Mouse (Mus musculus): ENCODE results near the gene Rbm28. TPM values are rescaled to one million over a fixed set of nuclear protein-coding genes. Genes with fewer than 3 reads are reported as not detected.

Rbm28 gene
- 43.1 and 43.4 TPM in 2 replicates for polyA plus RNA-seq (2015; fragmentation: Nextera tagmentation; extraction: Ambion mirVana)

- H3K4me3 ChIP-seq (ENCODE audit: low read depth, low read length) = peak within 1 kb of the TSS; percentile 78
- H3K4me2 ChIP-seq (ENCODE audit: low read length) = peak within 1 kb of the TSS; percentile 99
- H3K36me3 ChIP-seq (ENCODE audit: control insufficient read depth, insufficient read depth, low read length) = no peaks in the 10 kb centered on the region
- H3K4me1 ChIP-seq (ENCODE audit: control insufficient read depth, insufficient read depth, low read length) = peaks cover 17% of the 10 kb centered on the region
- peak within 1 kb of the TSS; percentile 63 for H3K27ac ChIP-seq (ENCODE audit: low read length)
- 8% methylated on average over 42 of the region's 42 CpGs for WGBS
- peak within 1 kb of the TSS; percentile 63 for H3K9ac ChIP-seq (ENCODE audit: low read depth, low read length)
- H3K27me3 ChIP-seq (ENCODE audit: control insufficient read depth, insufficient read depth, low read depth, low read length) = peaks cover 13% of the 10 kb centered on the region
- no peaks in the 10 kb centered on the region for H3K9me3 ChIP-seq (replicated peaks; ENCODE audit: control insufficient read depth, low read length, poor library complexity, severe bottlenecking)
- ATAC-seq = peak; percentile 85
These were observed at the start of gene Rbm28 for GRCm38 (mm10) chr6:29164314-29165244. Gene Rbm28, minus strand, starts transcription at chr6:29165006.

- no peak for ATAC-seq
- Histone ChIP-seq H3K9ac (ENCODE audit: low read depth, low read length) (no peak overlapping the region), H3K27me3 (ENCODE audit: control insufficient read depth, insufficient read depth, low read depth, low read length) (no peaks in the 10 kb centered on the region), H3K4me2 (ENCODE audit: low read length) (no peak overlapping the region), H3K27ac (ENCODE audit: low read length) (no peak overlapping the region), H3K4me1 (ENCODE audit: control insufficient read depth, insufficient read depth, low read length) (peaks cover 35% of the 10 kb centered on the region), H3K36me3 (ENCODE audit: control insufficient read depth, insufficient read depth, low read length) (no peaks in the 10 kb centered on the region), H3K4me3 (ENCODE audit: low read depth, low read length) (no peak overlapping the region), H3K9me3 (replicated peaks; ENCODE audit: control insufficient read depth, low read length, poor library complexity, severe bottlenecking) (no peaks in the 10 kb centered on the region)
- WGBS = 5% methylated on average over 1 of the region's 1 CpGs
These were observed 49.4 kb upstream of the Rbm28 start for GRCm38 (mm10) chr6:29214245-29214644.

- H3K4me3 ChIP-seq (ENCODE audit: low read depth, low read length) = no peak overlapping the region
- H3K4me1 ChIP-seq (ENCODE audit: control insufficient read depth, insufficient read depth, low read length) = peaks cover 42% of the 10 kb centered on the region
- no peaks in the 10 kb centered on the region for H3K27me3 ChIP-seq (ENCODE audit: control insufficient read depth, insufficient read depth, low read depth, low read length)
- no peaks in the 10 kb centered on the region for H3K9me3 ChIP-seq (replicated peaks; ENCODE audit: control insufficient read depth, low read length, poor library complexity, severe bottlenecking)
- no peak overlapping the region for H3K27ac ChIP-seq (ENCODE audit: low read length)
- H3K36me3 ChIP-seq (ENCODE audit: control insufficient read depth, insufficient read depth, low read length) = no peaks in the 10 kb centered on the region
- no peak overlapping the region for H3K4me2 ChIP-seq (ENCODE audit: low read length)
- no peak for ATAC-seq
- no peak overlapping the region for H3K9ac ChIP-seq (ENCODE audit: low read depth, low read length)
- WGBS = 55% methylated on average over 5 of the region's 5 CpGs
These were observed 48.6 kb upstream of the Rbm28 start for GRCm38 (mm10) chr6:29213436-29213835.

- Histone ChIP-seq H3K4me3 (ENCODE audit: low read depth, low read length) (peak overlapping the region; percentile 75), H3K9ac (ENCODE audit: low read depth, low read length) (peak overlapping the region; percentile 83), H3K27ac (ENCODE audit: low read length) (peak overlapping the region; percentile 91), H3K4me1 (ENCODE audit: control insufficient read depth, insufficient read depth, low read length) (peaks cover 42% of the 10 kb centered on the region), H3K9me3 (replicated peaks; ENCODE audit: control insufficient read depth, low read length, poor library complexity, severe bottlenecking) (no peaks in the 10 kb centered on the region), H3K36me3 (ENCODE audit: control insufficient read depth, insufficient read depth, low read length) (peaks cover 3% of the 10 kb centered on the region; the same call in 1 of the 2 replicates), H3K27me3 (ENCODE audit: control insufficient read depth, insufficient read depth, low read depth, low read length) (no peaks in the 10 kb centered on the region), H3K4me2 (ENCODE audit: low read length) (peak overlapping the region; percentile 89)
- 0% methylated on average over 65 of the region's 66 CpGs for WGBS
- peak; percentile 88 for ATAC-seq
These were observed 47.1 kb upstream of the Rbm28 start for GRCm38 (mm10) chr6:29211806-29212492.

GRCm38 (mm10) chr6:29211146-29211545 lies 46.3 kb upstream of the Rbm28 start:
- H3K27me3 ChIP-seq (ENCODE audit: control insufficient read depth, insufficient read depth, low read depth, low read length) = no peaks in the 10 kb centered on the region
- peak overlapping the region; percentile 91 for H3K27ac ChIP-seq (ENCODE audit: low read length)
- WGBS = 31% methylated on average over 7 of the region's 7 CpGs
- peaks cover 42% of the 10 kb centered on the region for H3K4me1 ChIP-seq (ENCODE audit: control insufficient read depth, insufficient read depth, low read length)
- peak overlapping the region; percentile 75 for H3K4me3 ChIP-seq (ENCODE audit: low read depth, low read length)
- H3K36me3 ChIP-seq (ENCODE audit: control insufficient read depth, insufficient read depth, low read length) = peaks cover 7% of the 10 kb centered on the region; the same call in 1 of the 2 replicates
- H3K9ac ChIP-seq (ENCODE audit: low read depth, low read length) = peak overlapping the region; percentile 83
- peak overlapping the region; percentile 89 for H3K4me2 ChIP-seq (ENCODE audit: low read length)
- H3K9me3 ChIP-seq (replicated peaks; ENCODE audit: control insufficient read depth, low read length, poor library complexity, severe bottlenecking) = no peaks in the 10 kb centered on the region
- peak; percentile 6; the same call in 1 of the 2 replicates for ATAC-seq

- 86% methylated on average over 9 of the region's 9 CpGs for WGBS
- H3K4me1 ChIP-seq (ENCODE audit: control insufficient read depth, insufficient read depth, low read length) = peaks cover 38% of the 10 kb centered on the region
- no peak for ATAC-seq
These were observed 45.6 kb upstream of the Rbm28 start for GRCm38 (mm10) chr6:29210231-29210936.

GRCm38 (mm10) chr6:29208178-29208577 lies 43.4 kb upstream of the Rbm28 start:
- no peaks in the 10 kb centered on the region for H3K27me3 ChIP-seq (ENCODE audit: control insufficient read depth, insufficient read depth, low read depth, low read length)
- WGBS = 94% methylated on average over 5 of the region's 5 CpGs
- H3K36me3 ChIP-seq (ENCODE audit: control insufficient read depth, insufficient read depth, low read length) = peaks cover 20% of the 10 kb centered on the region
- H3K4me1 ChIP-seq (ENCODE audit: control insufficient read depth, insufficient read depth, low read length) = peaks cover 30% of the 10 kb centered on the region
- no peaks in the 10 kb centered on the region for H3K9me3 ChIP-seq (replicated peaks; ENCODE audit: control insufficient read depth, low read length, poor library complexity, severe bottlenecking)
- ATAC-seq = no peak
- H3K27ac ChIP-seq (ENCODE audit: low read length) = no peak overlapping the region
- no peak overlapping the region for H3K4me3 ChIP-seq (ENCODE audit: low read depth, low read length)
- H3K9ac ChIP-seq (ENCODE audit: low read depth, low read length) = no peak overlapping the region
- no peak overlapping the region for H3K4me2 ChIP-seq (ENCODE audit: low read length)

More at GRCm38 (mm10) chr6:29210231-29210936, 45.6 kb upstream of the Rbm28 start:
- H3K4me3 ChIP-seq (ENCODE audit: low read depth, low read length) = no peak overlapping the region
- H3K9me3 ChIP-seq (replicated peaks; ENCODE audit: control insufficient read depth, low read length, poor library complexity, severe bottlenecking) = no peaks in the 10 kb centered on the region
- H3K36me3 ChIP-seq (ENCODE audit: control insufficient read depth, insufficient read depth, low read length) = peaks cover 7% of the 10 kb centered on the region; the same call in 1 of the 2 replicates
- peak overlapping the region; percentile 89 for H3K4me2 ChIP-seq (ENCODE audit: low read length)
- no peak overlapping the region for H3K27ac ChIP-seq (ENCODE audit: low read length)
- H3K27me3 ChIP-seq (ENCODE audit: control insufficient read depth, insufficient read depth, low read depth, low read length) = no peaks in the 10 kb centered on the region
- no peak overlapping the region for H3K9ac ChIP-seq (ENCODE audit: low read depth, low read length)

GRCm38 (mm10) chr6:29207017-29207416 lies 42.2 kb upstream of the Rbm28 start:
- WGBS = 94% methylated on average over 5 of the region's 5 CpGs
- Histone ChIP-seq H3K27me3 (ENCODE audit: control insufficient read depth, insufficient read depth, low read depth, low read length) (no peaks in the 10 kb centered on the region), H3K36me3 (ENCODE audit: control insufficient read depth, insufficient read depth, low read length) (peaks cover 30% of the 10 kb centered on the region), H3K27ac (ENCODE audit: low read length) (no peak overlapping the region), H3K4me1 (ENCODE audit: control insufficient read depth, insufficient read depth, low read length) (peaks cover 22% of the 10 kb centered on the region), H3K4me3 (ENCODE audit: low read depth, low read length) (no peak overlapping the region), H3K4me2 (ENCODE audit: low read length) (no peak overlapping the region), H3K9ac (ENCODE audit: low read depth, low read length) (no peak overlapping the region), H3K9me3 (replicated peaks; ENCODE audit: control insufficient read depth, low read length, poor library complexity, severe bottlenecking) (no peaks in the 10 kb centered on the region)
- ATAC-seq = no peak

All from midbrain, embryonic 16.5 days (tissue).